Mouse (Mus musculus) heart, adult 11 months (tissue): ENCODE data around the gene Usf2.

Experiments
- DNase-seq: peaks from one replicate; pipeline ENCODE4 v3.0.0; 2022

Gene Usf2

DNA sequence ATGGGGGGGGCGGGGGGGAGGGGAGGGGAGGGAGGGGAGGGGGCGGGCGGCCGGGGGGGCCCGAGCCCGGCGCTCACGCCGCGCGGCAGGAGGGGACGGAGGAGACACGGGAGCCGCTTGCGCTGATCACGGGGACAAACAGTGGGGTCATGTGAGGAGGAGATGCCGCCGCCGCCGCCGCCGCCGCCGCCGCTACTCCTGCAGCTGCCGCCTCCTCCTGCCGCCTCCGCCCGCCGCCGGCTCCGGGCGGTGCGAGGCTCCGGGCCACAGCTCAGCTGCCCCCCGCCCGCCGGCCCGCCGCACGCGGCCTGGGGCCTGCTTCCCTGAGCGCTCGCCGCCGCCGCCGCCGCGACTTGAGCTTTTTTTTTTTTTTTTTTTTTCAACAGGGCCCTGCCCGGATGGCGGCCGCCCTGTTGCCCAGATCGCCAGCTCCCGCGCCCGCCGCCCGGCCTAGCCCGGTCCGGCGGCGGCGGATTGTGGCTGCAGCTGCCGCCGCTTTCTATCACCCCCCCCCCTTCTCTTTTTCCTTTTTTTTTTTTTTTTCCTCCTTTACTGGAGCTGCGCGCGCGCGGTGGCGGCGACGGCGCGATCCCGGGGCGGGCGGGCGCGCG is at the start of gene Usf2:
Gene Usf2 (minus strand): TSS at position 48 of the 611 bp plus-strand sequence.
- peak; percentile 99 for DNase-seq

DNA sequence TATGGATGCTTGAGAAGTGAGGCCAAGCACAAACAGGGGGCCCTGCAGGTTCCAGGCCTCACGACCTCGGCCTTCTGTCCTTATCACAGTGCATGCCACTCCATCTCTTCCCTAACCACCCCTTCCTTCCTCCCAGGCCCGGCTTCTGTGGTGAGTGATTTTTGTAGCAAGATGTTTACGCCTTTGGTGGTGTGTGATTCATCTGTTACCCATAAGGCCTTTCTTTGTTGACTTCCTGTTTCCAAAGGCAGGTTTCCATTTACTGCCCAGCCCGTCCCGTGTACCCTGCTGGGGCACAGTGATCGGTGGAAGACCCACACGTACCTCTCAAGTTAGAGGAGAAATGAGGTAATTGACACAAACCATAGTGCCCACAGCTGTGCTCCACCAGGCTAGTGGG is 46.0 kb upstream of the Usf2 start:
- peak; percentile 97 for DNase-seq

DNA sequence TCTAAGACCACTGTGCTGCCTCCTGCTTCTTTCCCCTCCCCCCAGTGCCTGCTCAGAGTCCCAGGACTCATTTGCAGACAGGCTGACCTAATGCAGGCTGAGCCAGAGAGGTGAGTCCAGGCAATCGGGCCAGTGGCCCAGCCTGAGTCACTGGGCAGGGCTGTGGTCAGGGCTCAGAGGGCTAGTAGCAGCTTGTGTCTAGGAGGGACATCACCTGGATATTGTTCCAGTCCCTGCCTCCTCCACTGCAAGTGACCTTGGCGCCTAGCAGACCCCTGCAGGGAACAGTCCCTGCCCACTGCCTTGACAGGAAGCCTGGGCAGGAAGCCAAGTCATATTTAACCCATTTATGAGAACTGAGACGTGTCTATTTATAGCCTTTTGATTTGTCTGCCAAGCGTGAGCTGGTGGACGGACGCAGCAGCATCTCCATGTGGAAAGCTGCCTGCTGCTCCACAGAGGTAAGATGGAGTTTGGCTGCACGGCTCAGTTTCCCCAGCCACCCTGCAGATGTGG is 44.0 kb upstream of the Usf2 start:
- peak; percentile 98 for DNase-seq

DNA sequence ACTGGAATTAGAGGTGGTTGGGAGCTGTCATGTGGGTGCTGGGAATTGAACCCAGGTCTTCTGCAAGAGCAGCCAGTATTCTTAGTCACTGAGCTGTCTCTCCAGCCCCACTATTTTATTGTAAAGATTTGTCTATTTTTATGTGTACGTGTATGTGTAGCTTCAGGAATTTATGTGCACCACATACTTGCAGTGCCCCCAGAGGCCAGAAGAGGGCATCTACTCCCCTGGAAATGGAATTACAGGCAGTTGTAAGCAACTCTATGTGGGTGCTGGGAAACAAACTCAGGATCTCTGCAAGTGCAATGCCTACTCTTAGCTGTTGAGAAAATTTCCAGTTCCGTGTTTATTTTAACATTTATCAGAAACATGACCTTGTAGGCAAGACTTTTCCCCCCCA is 39.9 kb upstream of the Usf2 start:
- no peak for DNase-seq

DNA sequence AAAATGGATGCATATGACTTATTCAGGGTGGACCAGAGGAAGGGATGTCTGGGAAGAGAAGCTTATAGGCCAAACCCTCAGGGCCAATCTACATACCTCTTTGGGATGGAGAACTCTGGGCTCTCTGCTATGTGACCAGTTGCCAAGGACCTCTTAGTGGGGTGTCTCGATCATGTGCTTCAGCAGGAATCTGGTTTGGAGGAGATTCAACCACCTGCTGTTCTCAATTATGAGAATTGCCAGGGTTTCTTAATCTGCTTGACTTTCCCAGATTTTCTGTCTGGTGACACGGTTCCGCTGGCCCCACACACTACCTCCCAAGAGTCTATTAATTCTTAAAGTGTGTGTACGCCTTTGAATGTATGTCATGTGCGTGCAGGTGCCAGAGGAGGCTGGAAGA is 37.4 kb upstream of the Usf2 start:
- no peak for DNase-seq

DNA sequence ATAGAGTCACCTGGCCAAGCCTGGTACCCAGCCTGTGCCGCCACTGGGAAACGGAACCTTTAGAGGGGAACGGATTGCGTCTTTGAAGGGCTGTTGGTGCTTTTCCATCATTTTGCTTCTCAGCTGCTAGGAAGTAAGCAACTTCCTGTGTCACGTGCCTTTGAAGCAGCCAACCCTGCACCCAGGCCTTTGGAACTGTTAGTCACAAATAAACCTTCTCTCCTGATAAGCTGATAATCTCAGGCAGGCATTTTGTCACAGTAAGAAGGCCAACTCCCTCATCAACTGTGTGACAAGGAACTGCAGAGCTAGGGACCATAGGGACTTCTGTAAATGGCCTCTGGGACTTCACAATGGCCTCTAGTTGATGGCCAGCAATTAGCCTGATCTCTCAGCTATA is 35.5 kb upstream of the Usf2 start:
- DNase-seq = no peak

DNA sequence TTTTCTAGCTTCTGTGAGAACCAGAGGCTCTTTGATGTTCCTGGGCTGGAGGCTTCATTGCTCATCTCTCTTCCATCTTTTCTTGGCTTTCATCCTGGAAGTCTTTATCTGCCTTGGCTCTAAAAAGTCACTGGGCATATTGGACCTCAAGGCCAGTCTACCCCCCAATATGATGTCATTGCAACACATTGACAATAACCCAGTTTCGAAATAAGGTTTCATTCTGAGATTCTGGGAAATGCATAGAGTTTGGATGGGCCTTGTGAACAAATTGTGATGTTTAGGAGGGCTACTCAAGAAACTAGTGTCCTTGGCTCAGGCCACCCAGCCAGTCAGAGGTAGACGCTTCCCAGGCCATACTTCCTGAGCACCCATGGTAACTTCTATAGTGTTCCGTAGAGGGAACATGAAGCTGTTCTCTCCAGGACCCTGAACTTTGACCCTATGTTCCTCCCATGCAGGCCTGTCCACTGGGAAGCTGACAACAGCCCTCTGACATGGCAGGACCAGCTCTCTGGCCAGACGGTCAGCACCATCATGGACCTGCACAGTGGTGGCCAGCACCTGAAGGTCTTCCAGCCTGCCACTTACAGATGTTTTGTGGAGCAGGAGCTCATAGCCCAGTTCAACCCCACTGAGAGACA is 32.0 kb upstream of the Usf2 start:
- DNase-seq = no peak

DNA sequence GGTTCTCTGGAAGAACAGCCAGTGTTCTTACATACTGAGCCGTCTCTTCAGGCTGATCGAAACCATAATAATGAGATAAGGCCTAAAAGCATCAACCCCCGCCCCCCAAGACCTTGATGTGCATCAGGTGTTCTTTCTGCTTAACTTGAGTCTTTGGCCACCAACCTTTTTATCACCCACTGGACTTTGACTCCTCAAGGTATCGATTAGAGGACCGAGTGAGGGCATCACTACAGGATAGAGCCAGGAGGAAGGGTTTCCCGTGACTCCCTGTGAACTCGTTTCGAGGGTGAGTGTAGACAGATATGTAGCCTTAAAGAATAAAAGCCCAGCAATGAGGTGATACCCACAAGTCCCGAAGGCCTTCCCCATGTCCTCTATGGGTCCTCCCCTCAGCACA is 28.8 kb upstream of the Usf2 start:
- DNase-seq = no peak

DNA sequence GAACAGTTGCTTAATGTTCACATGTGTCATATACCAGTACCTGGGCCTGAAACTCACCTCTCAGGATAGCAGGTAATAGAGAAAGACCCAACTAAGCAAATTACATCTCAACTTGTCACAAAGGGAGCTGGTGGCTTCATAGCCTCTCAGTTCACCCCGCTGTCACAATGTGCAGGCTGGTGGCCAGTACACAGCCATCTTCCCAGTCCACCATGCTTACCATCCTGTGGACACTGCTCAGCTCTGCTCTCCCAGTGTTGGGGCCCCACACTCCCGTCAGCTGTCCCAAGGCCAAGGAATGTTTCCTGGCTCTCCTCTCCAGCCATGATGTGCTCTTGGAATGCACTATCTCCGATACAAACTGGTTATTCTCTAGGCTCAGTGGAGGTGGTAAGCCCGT is 25.1 kb upstream of the Usf2 start:
- no peak for DNase-seq

DNA sequence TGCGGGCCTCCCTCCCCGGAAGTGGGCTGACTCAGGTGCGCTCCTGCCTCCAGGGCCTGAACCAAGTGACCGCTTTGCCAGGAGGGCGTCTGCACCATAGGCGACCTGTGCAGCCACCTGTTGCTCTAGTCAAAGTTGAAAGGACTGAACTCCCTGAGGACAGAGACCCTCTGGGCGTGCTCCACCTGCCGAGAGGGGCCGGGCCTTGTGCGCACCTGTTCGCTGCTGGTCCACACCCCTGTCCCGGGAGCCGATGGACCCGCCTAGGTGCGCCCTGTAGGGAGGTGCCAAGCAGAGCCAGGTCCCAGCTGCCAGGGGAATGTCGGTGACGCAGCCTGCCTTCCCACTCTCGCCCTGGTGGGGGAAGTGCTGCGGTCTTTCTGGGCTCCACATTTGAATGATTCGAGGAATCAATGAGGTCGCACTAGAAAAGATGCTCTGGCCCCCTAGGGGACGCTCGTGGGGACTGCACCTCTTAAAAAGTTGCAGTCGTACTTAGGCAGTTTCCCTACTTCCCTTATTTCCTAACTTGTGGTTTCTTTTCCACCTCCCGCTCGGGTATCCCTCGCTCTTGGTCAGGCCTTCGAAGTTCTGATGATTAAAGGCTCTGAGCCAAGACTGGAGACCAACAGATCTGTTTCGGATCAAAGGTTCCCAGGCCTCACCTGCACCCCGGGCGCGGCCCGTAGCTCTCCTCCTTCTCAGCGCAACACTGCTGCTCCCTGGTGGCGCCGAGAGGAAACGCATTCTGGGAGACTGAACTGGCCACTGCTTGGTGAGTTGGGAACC is 17.1 kb upstream of the Usf2 start, which contains the start of gene Fam187b:
Gene Fam187b (plus strand): TSS at position 290 of the 789 bp plus-strand sequence.
- peak; percentile 98 for DNase-seq

DNA sequence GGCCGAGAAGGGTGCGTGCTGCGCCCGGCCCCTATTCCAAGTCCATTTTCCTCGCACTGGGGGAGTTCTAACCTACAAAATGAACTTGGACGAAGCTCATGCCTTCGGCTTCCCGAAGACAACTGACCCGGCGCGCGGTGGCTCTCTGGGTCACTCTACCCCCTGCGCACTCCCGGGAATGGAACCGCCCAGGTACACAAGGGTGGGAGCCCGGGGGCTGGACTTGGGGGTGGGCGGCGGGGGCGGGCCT is 16.6 kb upstream of the Usf2 start, which contains the start of gene Lsr:
Gene Lsr (minus strand): TSS at position 214 of the 250 bp plus-strand sequence.
- DNase-seq = no peak

DNA sequence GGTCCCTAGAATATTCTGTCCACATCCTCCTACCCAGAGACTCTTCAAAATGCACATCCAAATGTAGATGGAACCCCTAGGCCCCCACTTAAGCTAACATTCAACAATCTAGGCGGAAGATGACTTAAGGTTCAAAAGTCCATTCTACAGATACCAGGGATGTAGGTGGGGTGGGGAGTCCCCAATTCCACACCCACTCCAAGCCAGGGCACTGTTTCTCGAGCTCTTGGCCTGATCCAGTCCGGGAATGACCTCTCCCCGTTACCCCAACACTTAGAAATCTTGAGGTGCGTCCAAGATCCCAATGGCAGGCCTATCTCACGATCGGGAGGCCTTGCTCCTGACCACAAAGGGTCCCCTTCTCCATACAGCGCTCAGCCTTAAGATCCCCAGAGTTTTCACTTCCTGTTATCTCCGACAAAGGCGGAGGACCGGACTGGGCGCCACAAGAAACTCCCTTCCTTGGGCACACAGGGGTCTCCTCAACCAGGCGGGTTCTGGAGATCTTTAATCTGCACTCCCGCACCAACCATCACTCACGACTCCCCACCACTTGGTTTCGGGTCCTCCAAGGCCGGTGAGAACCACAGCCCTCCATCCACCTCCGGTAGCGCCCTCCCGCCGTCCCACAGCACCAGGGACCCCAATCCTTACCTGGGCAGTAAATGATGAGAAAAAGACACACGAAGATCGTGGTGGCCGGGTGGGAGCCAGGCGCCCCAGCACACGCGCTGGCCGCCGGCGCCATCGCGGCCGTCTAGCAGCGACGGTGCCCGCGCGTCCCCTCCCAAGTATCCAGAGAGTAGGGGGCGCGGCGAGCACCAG is 16.0 kb upstream of the Usf2 start:
- peak; percentile 90 for DNase-seq

DNA sequence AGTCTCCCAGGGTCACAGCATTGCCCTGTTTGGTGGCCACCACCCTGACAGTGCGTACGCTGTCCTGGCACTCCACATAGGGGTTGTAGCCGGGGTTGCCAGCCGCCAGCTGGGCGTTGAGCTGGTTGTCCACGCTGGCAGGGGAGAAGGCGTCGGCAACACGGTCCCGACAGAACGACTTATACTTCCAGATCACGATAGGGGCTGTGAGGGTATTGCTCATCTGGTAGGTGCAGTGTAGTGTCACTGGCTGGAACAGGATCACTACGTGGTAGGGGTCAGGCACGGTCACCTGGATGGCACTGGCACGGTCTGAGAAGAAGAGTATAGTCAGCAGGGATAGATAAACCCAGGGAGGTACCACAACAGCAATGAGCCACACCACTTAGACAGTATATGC is 15.3 kb upstream of the Usf2 start:
- DNase-seq = peak; percentile 88

DNA sequence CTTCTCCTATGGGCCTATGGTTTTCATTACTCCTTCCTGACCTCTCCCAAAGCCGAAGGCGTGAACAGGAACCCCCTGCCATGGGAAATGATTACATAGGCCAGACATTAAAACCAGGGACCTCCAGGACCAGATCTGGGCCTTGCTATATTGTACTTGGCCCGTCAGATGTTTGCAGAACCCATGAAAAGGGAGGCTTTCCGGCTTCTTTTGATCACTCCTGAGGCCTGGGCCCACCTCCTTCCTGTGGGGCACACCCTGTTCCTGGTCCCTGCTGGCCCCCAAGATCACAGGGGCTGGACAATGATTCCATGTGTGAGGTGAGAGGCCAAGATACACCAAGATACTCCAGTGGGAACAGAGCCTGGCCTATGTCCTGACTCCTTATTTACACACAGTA is 12.6 kb upstream of the Usf2 start:
- DNase-seq = peak; percentile 97

DNA sequence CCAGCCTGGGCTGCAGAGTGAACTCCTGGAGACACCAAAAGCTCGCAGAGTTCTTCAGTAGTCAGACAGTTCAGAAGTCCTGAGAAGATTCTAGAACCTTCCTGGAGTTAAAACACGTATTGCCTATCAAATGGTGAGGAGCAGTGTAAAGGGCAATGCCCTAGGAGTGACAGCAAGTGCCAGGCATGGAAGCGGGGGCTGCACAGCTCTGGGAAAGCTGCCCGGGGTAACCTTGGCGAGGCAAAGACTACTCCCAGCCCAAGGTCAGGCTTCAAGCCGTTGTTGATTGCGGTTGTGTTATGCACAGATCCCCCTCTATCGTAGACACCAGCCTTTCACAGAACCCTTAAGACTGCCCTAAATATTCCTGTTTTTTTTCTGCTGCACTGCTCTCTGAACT is 12.0 kb upstream of the Usf2 start:
- no peak for DNase-seq

DNA sequence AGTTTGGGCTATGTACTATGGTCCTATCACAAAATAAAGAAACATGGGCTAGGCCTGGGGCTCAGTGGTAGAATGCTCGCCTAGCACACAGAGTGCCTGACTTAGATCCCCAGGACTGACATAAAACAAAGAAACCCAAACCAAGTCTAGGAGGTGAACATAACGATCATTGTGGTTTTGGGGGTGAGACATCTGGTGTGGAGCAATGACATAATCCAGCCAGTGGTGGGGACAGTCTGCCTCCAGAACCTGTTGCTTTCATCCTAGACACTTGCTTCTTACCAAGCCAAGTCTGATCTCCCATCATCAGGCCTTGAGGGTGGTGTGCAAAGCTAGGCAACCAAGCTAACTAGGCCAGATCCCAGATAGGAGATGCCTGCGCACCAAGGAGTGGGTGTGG is 10.1 kb upstream of the Usf2 start:
- no peak for DNase-seq

DNA sequence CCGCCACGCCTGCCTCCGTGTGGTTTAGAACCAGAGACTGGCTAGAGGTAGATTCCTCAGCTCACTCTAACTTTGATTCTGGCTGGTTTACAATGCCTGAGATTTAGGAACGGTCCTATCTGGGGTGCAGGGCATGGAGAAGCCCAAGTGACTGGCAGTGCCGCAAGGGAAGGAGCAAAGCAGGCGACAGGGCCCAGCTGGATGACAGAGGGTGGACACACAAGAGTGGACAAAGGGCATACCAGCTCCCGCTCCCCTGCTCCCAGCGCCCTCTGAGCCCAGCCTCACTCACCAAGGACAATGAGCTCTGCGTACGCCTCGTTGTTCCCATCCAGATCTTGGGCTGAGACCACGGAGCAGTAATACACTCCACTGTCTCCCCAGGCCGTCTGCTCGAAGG is 9.1 kb upstream of the Usf2 start:
- peak; percentile 86 for DNase-seq

DNA sequence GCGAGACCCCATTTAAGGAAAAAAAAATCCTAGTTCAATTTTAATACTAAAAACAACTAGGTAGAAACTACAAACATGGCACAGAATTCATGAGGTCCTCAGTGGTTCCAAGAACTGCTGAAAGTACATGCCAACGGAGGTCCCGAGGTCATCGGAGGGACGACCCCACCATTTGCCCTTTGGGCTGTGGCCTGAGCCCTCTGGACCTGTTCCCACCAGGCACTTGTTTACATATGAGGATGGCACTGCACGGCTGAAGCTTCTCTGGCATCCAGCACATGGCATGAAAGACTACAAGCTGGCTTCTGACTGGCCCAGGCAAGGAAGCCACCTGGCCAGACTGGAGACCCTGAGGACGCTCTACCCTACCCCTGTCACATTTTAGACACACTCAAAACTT is 7.8 kb upstream of the Usf2 start:
- DNase-seq = no peak

DNA sequence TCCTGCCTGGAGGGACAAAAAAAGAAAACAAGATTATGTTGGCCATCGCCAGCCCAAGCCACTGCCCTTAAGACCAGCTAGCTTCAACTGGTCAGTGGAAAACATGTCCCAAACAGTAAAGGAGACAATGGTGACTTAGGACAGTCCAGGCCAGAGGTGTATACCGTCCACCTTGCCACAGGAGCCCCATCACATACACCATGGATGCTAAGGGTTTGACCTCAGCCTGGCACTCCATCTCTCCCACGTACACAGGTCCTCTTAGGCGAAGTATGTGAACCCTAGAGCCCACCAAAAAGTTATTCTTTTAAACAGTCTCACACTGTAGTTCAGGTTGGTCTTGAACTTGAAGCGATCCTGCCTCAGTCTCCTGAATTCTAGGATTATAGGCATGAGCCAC is 6.3 kb upstream of the Usf2 start:
- no peak for DNase-seq

DNA sequence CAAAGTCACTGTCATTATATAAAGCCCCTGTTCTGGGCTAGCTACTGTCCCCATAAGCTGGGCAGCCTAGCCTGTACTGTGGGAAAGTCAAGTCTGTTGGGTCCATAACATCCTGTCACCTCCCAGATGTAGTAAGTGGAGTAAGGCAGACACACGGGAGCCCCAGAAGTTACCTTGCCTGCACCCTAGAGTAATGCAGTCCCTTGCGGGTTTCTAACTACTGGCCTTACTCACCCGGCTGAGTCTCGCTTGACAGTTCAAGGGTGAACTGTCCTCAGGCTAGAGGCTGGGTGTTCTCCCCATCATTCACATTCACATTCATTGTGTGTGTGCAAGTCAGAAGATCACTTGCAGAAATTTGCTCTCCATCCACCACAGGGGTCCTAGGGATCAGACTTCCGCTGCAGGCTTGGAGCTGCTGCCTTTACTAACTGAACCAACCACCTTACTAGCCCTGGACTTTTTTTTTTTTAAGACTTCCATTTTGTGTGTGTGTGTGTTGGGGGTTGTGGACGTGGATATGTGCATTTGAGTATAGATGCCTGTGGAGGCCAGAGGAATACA is 3.3 kb upstream of the Usf2 start:
- peak; percentile 83 for DNase-seq

DNA sequence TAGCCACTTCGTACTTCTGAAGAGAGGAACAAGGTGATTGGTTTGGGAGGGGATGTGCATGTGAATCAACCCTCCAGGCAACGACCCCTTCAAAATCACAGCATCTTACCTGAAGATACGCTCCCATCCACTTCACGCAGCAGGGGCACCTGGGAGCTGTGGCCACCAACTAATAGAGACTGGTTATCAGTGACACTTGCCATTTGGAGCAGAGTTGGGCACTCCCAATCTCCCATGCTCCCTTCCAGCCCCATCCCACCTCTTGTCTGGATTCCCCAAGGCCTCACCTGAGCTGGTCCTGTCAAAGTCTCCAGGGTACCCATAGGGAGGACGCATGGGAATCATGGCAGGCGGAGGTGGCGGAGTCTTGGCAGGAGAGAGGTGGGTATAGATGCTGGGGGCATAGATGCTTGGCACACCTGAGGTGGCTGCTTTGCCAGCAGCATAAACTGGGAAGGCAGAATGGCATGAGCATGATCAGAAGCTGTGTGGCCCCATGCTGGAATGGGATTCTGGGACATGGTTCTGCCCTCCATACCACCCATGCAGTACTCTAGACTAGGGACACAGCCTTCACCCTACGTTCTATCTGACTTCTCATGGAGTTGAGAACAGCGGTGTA is 2.4 kb upstream of the Usf2 start:
- DNase-seq = no peak

DNA sequence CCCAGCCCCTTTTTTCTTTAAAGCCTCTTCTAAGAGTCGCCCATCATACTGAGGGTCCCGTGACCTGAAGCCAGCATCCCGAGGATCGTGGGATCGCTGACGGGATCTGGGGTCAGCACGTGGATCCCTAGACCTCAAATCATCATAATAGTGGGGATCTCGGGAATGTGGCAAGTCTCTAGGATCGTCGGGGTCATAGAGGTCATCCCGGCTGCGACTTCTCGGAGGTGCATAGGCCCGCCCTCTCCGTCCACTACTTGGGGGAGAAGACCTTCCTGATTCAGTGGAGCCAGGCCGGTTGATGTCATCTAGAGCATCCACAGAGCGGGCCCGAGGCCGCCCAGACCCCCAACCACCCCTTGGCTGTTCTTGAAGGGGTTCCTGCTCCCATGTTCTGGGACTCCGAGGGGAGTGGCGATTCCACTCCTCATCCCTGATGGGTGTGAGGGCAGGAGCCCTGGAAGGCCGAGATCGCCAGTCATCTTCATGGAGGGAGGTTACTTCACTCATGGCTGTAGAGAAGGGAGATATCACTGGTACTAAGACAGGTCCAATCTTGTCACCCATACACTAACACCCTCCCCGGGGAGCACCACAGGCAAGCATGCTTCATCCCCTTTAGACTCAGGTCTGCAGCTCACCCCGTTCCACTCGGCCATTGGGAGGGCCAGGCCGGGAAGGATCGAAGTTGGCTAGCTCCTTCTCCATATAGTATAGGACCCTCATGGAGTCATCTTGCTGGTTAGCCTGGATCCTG is 1.7 kb upstream of the Usf2 start:
- peak; percentile 93 for DNase-seq
